Mouse (Mus musculus): ENCODE results near the gene Plpp4.

DNA sequence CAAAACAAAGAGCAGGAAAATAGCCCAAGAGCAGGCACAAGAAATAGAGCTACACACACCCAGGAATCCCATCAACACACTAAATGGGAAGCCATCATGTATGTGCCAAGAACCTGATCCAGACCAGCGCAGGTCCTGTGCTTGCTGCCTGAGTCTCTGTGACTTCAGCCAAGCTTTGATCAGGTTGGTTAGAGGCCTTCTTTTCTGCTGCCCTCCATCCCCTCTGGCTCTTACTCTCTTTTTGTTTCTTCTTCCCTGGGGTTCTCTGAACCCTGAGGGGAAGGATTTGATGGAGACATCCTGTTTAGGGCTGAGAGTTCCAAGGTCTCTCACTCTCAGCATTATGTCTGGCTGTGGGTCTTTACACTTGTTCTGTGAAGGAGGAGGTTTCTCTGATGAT lies 2.7 kb upstream of the Plpp4 start:
- TF ChIP-seq POLR2A (IDR thresholded peaks at IDR 0.05; ENCODE audit: insufficient read length, low read depth) = no peak
- TF ChIP-seq E2F4 (IDR thresholded peaks at IDR 0.05; ENCODE audit: insufficient read depth) = no peak

Measured in myocyte (in vitro differentiated cells).